Mouse (Mus musculus) midbrain, embryonic 16.5 days (tissue): ENCODE measurements around the gene Sigirr. TPM values are rescaled to one million over a fixed set of nuclear protein-coding genes. Genes with fewer than 3 reads are reported as not detected.

Experiments
- ATAC-seq: fragments of 200-750 bp; cut with Nextera tagmentation; 2 replicates; pipeline ENCODE4 v1.8.0; 2017; ENCODE audit warnings: moderate TSS enrichment
- H3K27ac ChIP-seq: fragments of 300-500 bp; sonication (generic); 2 replicates; pipeline ENCODE4 v1.5.1; 2014; ENCODE audit warnings: mild to moderate bottlenecking, low read length, mixed read lengths
- H3K27me3 ChIP-seq: fragments of 300-500 bp; sonication (generic); 2 replicates; pipeline ENCODE4 v1.6.1; 2014; ENCODE audit warnings: low read depth, low read length, mixed read lengths; ENCODE audit not compliant: control insufficient read depth, insufficient read depth
- H3K36me3 ChIP-seq: fragments of 300-500 bp; sonication (generic); 2 replicates; pipeline ENCODE4 v1.6.1; 2014; ENCODE audit warnings: mild to moderate bottlenecking, low read length, moderate library complexity, mixed read lengths; ENCODE audit not compliant: control insufficient read depth, insufficient read depth
- H3K4me1 ChIP-seq: fragments of 300-500 bp; sonication (generic); 2 replicates; pipeline ENCODE4 v1.6.1; 2014; ENCODE audit warnings: mild to moderate bottlenecking, low read length, mixed read lengths; ENCODE audit not compliant: control insufficient read depth, insufficient read depth
- H3K4me2 ChIP-seq: fragments of 300-500 bp; sonication (generic); 2 replicates; pipeline ENCODE4 v1.6.1; 2014; ENCODE audit warnings: mild to moderate bottlenecking, low read length, mixed read lengths
- H3K4me3 ChIP-seq: fragments of 300-500 bp; sonication (generic); 2 replicates; pipeline ENCODE4 v1.5.1; 2014; ENCODE audit warnings: low read depth, mild to moderate bottlenecking, low read length, moderate library complexity, mixed read lengths
- H3K9ac ChIP-seq: fragments of 300-500 bp; sonication (generic); 2 replicates; pipeline ENCODE4 v1.6.1; 2014; ENCODE audit warnings: low read depth, low read length, mixed read lengths
- H3K9me3 ChIP-seq: fragments of 300-500 bp; sonication (generic); replicated peaks from 2 replicates; pipeline ENCODE4 v1.6.1; 2014; ENCODE audit warnings: mild to moderate bottlenecking, low read length, mixed read lengths; ENCODE audit not compliant: control insufficient read depth, poor library complexity, severe bottlenecking
- WGBS: fragments of 180-500 bp; shearing (Covaris S2); extraction: QIAGEN DNeasy Blood & Tissue Kit; methylation state at CpG from one replicate; pipeline ENCODE4 v1.1.7; 2014; 5-methylcytosine and 5-hydroxymethylcytosine counted together
- polyA plus RNA-seq: library from polyadenylated mRNA; unstranded; fragments of >200 nt; fragmentation: Nextera tagmentation; extraction: Ambion mirVana; gene quantifications from 2 replicates; pipeline ENCODE4 v1.2.1, GENCODE M21; 2015

Gene Sigirr
- polyA plus RNA-seq, result 1.7 and 2.0 TPM in 2 replicates

DNA sequence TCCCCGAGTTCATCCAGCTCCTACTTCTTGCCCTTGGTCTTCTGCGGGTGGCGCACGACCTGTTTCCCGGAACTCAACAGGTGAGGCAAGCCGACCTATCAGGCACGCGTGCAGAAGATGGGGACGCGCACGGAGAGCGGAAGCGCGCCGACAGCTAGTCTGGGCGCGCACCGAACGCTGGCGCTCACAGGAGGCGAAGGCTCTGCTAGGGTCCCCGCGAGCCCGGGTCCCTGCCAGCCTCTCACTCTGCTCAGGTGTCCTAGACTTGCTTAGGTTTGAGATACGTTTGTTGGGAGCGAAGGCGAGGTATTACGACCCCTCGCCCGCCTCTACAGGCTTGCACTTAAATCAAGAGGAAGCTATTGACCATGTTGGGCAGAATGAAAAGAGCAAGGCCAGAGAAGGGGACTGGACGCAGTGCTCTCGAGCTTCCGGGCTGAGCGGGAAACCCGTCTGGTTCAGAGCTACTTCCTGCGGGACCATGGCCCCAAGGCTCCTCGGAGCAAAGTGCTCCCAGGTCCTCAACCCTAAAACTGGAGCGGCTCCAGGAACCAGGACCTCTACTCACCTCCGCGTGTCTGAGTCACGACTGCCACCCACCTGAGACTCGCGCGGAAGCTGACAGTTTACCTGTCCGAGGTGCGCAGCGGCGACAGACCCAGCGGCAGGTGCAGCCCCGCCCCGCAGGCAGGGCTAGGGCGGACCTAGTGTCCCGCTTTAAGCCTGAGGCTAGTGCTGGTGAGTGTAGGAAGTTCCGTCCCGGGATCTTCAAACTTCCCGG, at the start of gene Sigirr:
Gene Sigirr, minus strand, starts transcription at position 662 of the 781 bp plus-strand sequence.
- peak within 1 kb of the TSS; percentile 62 for H3K9ac ChIP-seq
- no peaks in the 10 kb centered on the region for H3K36me3 ChIP-seq
- ATAC-seq, result peak; percentile 21; the same call in 1 of the 2 replicates
- peaks cover 34% of the 10 kb centered on the region for H3K27me3 ChIP-seq
- WGBS, result under 1% methylated on average over 56 of the region's 56 CpGs
- no peak within 1 kb of the TSS for H3K27ac ChIP-seq
- peak within 1 kb of the TSS; percentile 49 for H3K4me3 ChIP-seq
- H3K4me1 ChIP-seq, result peaks cover 4% of the 10 kb centered on the region; the same call in 1 of the 2 replicates
- H3K9me3 ChIP-seq, result no peaks in the 10 kb centered on the region
- peak within 1 kb of the TSS; percentile 84 for H3K4me2 ChIP-seq

DNA sequence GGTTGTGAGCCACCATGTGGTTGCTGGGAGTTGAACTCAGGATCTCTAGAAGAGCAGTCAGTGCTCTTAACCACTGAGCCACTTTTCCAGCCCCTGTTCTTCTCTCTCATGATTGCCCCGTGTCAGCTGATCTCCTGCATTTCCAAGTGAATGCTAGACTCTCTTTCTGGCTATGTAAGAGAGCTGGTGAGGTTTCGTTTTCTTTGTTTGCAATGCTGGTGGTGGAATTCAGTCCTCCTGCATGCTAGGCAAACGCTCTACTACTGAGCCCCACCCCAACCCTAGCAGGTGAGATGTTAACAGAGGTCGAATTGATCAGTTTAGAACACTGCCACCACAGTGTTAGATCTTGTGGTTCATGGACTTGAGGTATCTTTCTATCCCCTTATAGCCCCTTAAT, 48.3 kb upstream of the Sigirr start:
- H3K4me1 ChIP-seq, result no peaks in the 10 kb centered on the region
- H3K9ac ChIP-seq, result no peak overlapping the region
- no peak overlapping the region for H3K4me3 ChIP-seq
- peaks cover 20% of the 10 kb centered on the region for H3K36me3 ChIP-seq
- 86% methylated on average over 4 of the region's 4 CpGs for WGBS
- no peak for ATAC-seq
- H3K9me3 ChIP-seq, result no peaks in the 10 kb centered on the region
- H3K4me2 ChIP-seq, result no peak overlapping the region
- H3K27ac ChIP-seq, result no peak overlapping the region
- H3K27me3 ChIP-seq, result no peaks in the 10 kb centered on the region

DNA sequence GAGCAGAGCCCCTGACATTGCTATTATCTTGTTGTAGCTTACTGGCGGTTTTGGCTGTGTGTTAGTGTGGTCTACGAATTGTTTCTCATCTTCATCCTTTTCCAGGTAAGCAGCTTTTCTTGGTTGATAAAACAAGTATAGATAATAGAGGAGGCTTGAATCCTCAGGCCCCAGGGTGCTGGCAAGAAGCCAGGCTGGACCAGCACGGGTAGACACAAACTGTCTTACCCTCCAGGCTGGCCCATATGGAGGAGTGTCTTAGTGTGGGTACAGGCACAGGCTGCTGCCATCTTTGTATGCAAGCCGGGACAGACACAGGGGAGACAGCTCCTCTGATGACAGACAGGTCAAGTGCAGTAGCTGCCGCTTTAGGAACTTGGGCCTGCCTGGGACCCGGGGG, 46.7 kb upstream of the Sigirr start:
- H3K36me3 ChIP-seq, result peaks cover 14% of the 10 kb centered on the region
- H3K4me2 ChIP-seq, result no peak overlapping the region
- no peak overlapping the region for H3K27ac ChIP-seq

DNA sequence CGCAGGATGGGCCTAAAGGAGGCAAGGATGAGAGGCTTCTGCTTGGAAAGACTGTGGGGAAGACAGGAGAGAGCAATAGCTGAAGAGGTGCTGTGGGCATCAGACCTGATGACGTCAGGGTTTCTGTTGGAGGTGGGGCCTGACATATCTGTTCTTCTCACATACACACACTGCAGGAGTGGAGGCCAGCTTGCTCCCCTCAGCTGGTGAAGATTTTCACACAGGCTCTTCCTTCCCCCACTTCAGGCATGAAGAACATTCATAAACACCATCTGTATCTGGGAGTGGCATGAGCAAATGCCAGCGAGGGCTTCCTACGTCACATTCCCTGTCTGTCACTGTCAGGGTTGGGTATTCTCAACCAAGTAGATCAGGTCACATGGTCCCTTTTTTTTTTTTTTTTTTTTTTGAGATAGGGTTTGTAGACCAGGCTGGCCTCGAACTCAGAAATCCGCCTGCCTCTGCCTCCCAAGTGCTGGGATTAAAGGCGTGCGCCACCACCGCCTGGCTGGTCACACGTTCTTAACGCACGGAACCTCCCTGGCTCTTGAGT, 45.7 kb upstream of the Sigirr start:
- H3K4me2 ChIP-seq, result no peak overlapping the region
- 98% methylated on average over 12 of the region's 12 CpGs for WGBS
- no peaks in the 10 kb centered on the region for H3K9me3 ChIP-seq
- no peaks in the 10 kb centered on the region for H3K4me1 ChIP-seq
- no peak for ATAC-seq
- H3K27me3 ChIP-seq, result no peaks in the 10 kb centered on the region
- H3K9ac ChIP-seq, result no peak overlapping the region
- peaks cover 7% of the 10 kb centered on the region for H3K36me3 ChIP-seq
- no peak overlapping the region for H3K4me3 ChIP-seq
- no peak overlapping the region for H3K27ac ChIP-seq

More for the DNA sequence above, 46.7 kb upstream of the Sigirr start:
- Histone ChIP-seq H3K4me1 (no peaks in the 10 kb centered on the region), H3K9me3 (no peaks in the 10 kb centered on the region), H3K4me3 (no peak overlapping the region), H3K27me3 (no peaks in the 10 kb centered on the region), H3K9ac (no peak overlapping the region)
- ATAC-seq, result no peak
- WGBS, result 71% methylated on average over 6 of the region's 6 CpGs

DNA sequence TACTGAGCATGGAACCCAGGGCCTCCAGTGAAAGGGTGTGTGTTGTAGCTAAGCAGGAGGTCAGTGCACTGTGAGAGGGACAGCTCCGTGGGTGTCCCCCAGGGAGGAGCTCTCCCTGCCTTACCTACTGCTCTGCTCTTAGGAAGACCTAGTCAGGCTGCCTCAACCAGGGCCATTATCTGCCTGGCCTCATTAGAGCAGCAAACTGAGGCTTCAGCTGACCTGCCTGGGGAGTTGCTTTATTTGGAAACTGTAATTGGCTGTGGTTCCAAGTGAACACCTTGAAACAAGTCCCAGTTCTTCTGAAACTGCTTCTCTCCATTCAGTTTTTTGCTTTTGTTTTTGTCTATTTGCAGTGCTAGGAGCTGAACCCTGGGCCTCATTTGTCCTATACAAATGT, 45.0 kb upstream of the Sigirr start:
- Histone ChIP-seq H3K4me2 (no peak overlapping the region), H3K9me3 (no peaks in the 10 kb centered on the region), H3K4me1 (no peaks in the 10 kb centered on the region), H3K27ac (no peak overlapping the region), H3K27me3 (no peaks in the 10 kb centered on the region), H3K4me3 (no peak overlapping the region), H3K9ac (no peak overlapping the region), H3K36me3 (peaks cover 1% of the 10 kb centered on the region)
- WGBS, result 67% methylated on average over 1 of the region's 1 CpGs
- no peak for ATAC-seq

DNA sequence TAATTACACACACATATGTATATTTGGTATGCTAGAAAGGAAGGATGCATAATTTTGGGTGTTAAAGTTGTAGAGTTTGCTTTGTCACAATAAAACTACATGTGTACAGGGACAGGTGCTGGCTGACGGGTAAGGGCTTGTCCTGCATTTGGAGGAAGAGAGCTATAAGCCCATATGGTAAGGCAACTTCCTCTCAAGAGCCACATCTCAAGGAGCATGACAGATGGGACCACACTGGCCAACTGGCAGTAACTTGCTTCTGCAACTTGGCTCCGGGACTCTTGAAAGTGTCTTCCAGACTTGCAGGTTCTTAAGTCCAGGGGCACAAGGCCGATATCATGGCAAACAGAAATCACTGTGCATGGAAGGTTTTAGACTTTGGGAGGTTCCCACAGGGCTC, 44.3 kb upstream of the Sigirr start:
- H3K9ac ChIP-seq, result no peak overlapping the region
- no peaks in the 10 kb centered on the region for H3K27me3 ChIP-seq
- no peak overlapping the region for H3K27ac ChIP-seq
- ATAC-seq, result no peak
- H3K4me1 ChIP-seq, result no peaks in the 10 kb centered on the region
- H3K9me3 ChIP-seq, result no peaks in the 10 kb centered on the region
- no peak overlapping the region for H3K4me3 ChIP-seq
- no peak overlapping the region for H3K4me2 ChIP-seq
- 94% methylated on average over 3 of the region's 3 CpGs for WGBS
- H3K36me3 ChIP-seq, result no peaks in the 10 kb centered on the region; the same call in none of the 2 replicates

DNA sequence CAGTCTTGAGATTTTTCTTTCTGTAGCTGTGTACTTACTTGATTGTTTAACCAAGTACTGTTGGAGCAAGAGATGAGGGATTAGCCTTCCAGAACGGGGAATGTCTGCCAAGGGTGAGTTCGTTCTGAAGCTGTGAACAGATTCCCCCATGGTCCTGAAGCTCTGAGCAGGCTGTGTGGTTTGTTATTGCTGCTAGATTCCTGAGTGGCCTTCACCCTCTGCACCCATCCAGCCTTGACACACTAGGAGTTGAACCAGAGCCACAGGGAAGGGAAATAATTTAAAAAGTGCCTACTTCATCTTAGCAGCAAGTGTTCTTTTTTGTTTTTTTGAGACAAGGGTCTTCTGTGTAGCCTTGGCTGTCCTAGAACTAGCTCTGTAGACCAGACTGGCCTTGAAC, 43.5 kb upstream of the Sigirr start:
- no peak overlapping the region for H3K4me2 ChIP-seq
- 76% methylated on average over 2 of the region's 2 CpGs for WGBS
- no peak for ATAC-seq
- H3K27ac ChIP-seq, result no peak overlapping the region
- no peak overlapping the region for H3K9ac ChIP-seq
- H3K36me3 ChIP-seq, result peaks cover 3% of the 10 kb centered on the region
- H3K9me3 ChIP-seq, result no peaks in the 10 kb centered on the region
- H3K4me3 ChIP-seq, result no peak overlapping the region
- no peaks in the 10 kb centered on the region for H3K4me1 ChIP-seq
- H3K27me3 ChIP-seq, result no peaks in the 10 kb centered on the region

DNA sequence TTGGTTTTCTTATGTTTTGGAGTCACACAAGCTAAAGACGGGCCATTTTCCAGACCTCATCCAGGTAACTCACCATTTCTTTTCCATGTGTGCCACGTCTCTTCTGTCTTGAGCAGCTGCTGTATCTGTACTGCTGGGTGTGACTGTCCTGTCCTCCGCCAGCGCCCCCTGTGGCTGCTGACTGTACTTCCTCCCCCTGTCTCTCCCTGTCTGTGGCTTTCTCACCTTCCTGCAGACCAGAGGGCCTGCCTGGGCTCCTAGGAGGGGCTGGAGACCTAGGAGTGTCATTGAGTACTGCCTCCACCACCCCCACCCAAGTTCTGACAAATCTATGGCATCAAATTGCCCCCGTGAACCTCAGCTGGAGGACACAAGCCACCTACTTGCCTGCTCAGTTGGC, 42.7 kb upstream of the Sigirr start:
- Histone ChIP-seq H3K4me3 (no peak overlapping the region), H3K9me3 (no peaks in the 10 kb centered on the region), H3K36me3 (peaks cover 6% of the 10 kb centered on the region), H3K27ac (no peak overlapping the region), H3K4me1 (no peaks in the 10 kb centered on the region), H3K9ac (no peak overlapping the region), H3K4me2 (no peak overlapping the region), H3K27me3 (no peaks in the 10 kb centered on the region)
- no peak for ATAC-seq
- 50% methylated on average over 5 of the region's 5 CpGs for WGBS

DNA sequence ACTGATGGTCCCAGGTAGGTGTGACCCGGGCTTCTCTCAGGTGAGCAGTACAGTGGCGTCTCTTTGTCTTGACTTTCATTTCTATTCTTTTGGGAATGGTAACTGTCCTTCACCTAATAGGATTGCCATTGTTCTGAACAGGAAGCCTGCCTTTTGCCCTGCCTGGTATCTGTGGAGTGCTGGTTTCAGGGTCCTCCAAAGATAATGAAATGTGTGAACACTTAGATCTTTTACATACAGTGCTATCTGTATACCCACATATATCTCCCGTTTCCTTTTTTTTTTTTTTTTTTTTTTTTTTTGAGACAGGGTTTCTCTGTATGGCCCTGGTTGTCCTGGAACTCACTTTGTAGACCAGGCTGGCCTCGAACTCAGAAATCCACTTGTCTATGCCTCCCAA, 41.0 kb upstream of the Sigirr start:
- no peaks in the 10 kb centered on the region for H3K4me1 ChIP-seq
- no peaks in the 10 kb centered on the region for H3K9me3 ChIP-seq
- H3K9ac ChIP-seq, result no peak overlapping the region
- no peak overlapping the region for H3K4me2 ChIP-seq
- peaks cover 18% of the 10 kb centered on the region for H3K36me3 ChIP-seq
- H3K27me3 ChIP-seq, result no peaks in the 10 kb centered on the region
- H3K4me3 ChIP-seq, result no peak overlapping the region
- H3K27ac ChIP-seq, result no peak overlapping the region
- ATAC-seq, result no peak
- 93% methylated on average over 4 of the region's 4 CpGs for WGBS
